Mouse (Mus musculus) R1 (cell line): ENCODE data around the gene Chka.
A peak's percentile ranks its signal among the peaks of the same experiment; 100 is the strongest.

Experiments
- DNase-seq: peaks from one replicate; pipeline ENCODE4 v3.0.0-alpha.2; 2018; ENCODE audit warnings: low read depth, low spot score

Chka gene

GRCm38 (mm10) chr19:3851502-3851962 lies at the start of gene Chka:
Gene Chka (plus strand): TSS chr19:3851773.
- peak; percentile 98 for DNase-seq

GRCm38 (mm10) chr19:3805526-3805925 lies 46.0 kb upstream of the Chka start:
- no peak for DNase-seq

GRCm38 (mm10) chr19:3810536-3811233 lies 40.9 kb upstream of the Chka start:
- DNase-seq: no peak

DNA sequence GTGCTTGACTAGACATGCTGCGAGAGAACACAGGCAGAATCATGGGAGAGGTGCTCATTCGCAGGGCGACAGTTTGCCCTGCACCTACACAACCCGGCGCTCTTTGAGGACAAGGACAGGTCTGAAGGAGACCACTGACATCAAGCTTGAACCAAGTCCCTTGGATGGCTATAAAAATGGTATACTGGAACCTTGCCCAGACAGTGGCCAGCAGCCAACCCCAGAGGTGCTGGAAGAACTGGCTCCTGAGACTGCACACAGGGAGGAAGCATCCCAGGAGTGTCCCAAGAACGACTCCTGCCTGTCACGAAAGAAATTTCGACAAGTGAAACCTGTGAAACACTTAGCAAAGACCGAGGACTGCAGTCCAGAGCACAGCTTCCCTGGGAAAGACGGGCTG lies 37.1 kb upstream of the Chka start:
- DNase-seq: no peak

GRCm38 (mm10) chr19:3815824-3816223 lies 35.7 kb upstream of the Chka start:
- DNase-seq: no peak

DNA sequence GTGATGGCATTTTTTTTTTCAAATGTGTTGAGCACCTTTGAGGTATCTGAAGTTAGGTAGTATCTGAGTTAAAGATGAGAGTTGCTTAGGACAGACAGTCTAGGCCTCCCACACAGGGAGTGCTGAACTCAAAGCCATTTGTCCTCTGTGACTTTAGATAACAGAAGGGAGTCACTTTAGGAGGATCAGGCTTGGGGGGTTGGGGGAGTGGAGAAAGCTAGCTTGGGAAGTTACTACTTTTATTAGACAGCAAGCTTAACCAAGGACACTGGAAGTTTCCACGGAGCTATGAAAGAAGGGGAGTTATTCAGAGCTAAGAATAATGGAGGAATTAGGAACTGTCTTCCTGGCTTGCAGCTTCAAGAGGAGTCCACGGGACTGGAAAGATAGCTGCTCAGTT lies 32.5 kb upstream of the Chka start:
- DNase-seq: no peak

DNA sequence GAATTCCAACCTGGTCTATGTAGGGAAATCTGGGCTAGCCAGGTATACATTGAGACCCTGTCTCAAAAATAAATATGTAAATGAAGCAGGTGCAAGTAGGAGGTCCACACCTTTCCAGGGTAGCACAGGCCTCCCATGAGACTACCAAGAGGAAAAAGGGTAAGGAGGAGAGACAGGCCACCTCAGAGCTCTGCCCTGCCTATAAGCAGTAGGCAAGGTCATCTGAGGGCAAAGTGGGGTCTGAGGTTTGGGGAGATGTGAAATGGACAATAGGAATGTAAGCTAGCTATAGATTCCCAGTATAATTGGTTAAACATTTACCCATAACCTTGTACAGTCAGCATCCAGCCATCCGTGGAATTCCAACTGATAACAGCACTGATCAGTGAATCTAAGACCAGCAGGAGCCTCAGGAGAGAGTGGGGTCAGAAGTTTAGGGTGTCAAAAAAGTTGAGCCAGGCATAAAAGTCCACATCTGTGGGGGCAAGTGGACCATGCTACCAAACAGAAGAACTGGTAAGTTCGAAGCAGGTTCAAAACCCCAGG lies 31.6 kb upstream of the Chka start:
- no peak for DNase-seq

DNA sequence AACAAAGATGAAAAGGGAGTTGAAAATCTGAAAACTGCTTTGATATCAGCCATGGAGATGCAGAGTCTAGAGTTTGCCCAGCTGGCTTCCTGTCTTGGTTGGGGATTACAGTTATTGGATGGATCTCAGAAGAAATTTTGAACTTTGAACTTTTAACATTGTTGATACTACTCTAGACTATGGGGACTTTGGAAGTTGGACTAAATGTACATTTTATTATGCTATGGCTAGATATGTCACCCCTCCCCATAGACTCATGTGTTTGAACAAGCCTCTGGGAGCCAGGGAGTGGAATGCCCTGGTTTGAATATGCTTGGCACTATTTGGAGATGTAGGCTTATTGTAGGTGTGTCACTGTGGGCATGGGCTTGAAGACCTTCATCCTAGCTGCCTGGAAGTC lies 26.5 kb upstream of the Chka start:
- DNase-seq: no peak

- no peak for DNase-seq
Observed at GRCm38 (mm10) chr19:3829863-3830262, 21.7 kb upstream of the Chka start.

DNA sequence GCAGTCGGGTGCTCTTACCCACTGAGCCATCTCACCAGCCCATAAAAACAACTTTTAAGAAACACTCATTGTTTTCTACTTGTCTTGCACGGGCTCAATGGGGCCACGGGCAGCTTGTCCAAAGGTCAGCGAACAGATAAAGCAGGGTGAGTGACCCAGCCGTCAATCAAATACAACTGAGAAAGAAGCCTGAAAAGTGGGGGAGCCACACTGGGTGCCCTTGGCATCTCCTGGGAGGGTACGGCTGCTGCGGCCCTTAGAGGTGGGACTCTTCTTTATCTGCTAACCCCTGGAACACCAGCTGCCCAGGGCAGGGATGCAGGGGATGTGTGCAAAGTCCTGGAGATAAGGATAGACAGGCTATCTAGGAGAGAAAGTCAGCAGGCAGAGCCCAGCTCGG lies 19.9 kb upstream of the Chka start:
- no peak for DNase-seq

GRCm38 (mm10) chr19:3832851-3833353 lies 18.7 kb upstream of the Chka start:
- no peak for DNase-seq

DNA sequence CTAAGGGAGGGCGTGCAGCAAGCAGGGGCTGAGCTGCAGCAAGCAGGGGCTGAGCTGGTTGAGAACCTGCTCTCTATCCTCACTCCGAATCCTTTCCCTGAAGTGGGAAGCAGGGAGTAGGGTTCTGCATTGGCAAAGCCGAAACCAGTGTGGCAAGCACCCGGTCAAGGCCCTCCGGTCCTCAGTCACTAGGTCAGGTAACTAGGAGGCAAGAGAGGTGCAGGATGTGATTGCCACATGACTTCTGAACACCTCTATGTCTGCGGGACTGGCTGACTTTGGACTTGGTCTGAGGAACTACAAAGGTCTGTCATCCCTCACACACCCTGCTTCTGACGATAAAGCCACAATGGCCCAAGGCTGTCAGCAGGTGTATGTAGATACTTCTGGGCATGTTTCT lies 17.3 kb upstream of the Chka start:
- DNase-seq: no peak

DNA sequence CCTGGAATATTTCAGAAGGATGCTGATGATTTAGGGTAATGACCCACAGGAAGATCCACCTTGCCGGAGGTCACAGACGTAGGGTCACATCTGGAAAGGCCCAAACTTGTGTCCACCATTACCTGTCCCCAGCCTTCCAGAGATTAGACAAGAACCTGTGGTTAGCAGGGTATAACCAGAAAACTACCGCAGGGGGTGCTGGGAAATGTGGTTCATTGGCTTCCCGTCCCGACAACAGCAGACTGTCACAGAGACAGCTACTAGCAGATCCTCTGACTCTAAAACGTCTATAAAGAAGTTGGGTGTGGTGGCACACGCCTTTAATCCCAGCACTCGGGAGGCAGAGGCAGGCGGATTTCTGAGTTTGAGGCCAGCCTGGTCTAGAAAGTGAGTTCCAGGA lies 14.8 kb upstream of the Chka start:
- DNase-seq: peak; percentile 49

DNA sequence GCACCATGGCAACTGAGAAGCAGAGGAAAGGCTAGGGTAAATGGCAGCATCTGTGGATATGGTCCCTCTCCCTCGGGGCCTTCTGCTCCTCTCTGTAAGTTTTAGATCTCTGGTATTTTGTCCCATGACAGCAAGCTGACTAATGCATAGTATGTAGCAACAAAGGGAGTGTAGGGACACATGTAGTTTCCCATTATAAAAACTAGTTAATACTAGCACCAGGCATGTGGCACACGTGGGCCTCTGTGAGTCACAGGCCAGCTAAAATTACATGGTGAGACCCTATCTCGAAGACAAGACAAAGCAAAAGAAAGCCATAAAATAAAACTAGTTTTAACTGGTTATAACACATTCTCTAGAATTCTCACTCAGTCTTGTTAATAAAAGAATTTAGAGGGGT lies 12.6 kb upstream of the Chka start:
- DNase-seq: no peak

DNA sequence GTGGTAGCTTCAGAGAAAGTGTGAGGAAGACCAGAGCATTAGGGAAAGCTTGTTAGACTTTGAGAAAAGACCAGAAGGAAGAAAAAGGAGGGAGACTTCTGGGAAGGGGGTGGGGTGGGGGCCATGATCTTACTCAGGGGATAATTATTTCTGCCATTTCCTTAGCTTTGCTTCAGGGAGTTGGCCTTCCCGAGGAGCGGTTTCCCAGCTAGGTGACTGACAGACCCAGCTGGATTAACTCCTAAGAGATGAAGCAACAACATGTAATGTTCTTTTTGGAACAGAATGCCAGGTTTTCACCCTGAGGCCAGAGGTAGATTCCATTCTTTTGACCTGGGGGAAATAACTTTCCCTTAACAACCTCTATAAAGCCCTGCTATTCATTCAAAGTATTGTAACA lies 11.9 kb upstream of the Chka start:
- DNase-seq: no peak

DNA sequence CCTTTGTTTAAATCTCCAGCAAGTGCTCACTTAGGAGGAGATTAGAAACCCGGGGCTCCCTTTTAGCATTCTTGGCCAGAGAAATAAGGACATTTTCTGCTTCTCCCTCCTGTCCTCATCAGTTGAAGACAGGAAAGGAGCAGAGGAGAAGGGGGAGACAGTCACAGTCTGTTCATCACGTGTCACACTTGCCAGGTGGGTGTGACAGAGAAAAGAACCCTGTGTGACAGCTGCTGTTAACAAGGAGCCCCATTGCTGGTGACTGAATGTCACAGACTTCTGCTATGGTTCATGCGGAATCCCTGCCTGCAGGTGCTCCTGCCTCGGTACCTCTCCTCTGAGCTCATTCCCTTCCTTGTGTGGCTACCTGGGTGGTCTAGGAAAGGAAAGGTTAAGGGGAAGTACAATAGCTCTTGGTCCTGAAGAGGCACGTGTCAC lies 11.3 kb upstream of the Chka start:
- peak; percentile 69 for DNase-seq

DNA sequence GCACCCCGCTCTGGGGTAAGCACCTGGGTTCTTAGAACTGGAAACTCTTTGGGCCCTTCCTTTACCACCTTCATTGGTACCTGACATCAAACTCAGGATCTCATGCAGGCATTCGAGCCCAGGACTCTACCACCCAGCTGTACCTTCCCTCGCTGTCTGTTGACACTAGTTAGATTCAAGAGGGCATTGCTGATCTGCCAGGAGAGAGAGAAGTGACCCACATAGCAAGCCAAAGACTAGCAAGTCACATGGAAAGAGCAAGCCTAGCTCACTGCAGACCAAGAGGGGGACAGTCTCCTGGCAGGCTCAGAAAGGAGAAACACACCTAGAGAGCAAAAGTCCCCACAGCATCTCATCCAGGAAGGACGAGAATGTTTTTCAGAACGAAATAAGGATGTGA lies 10.9 kb upstream of the Chka start:
- DNase-seq: no peak

DNA sequence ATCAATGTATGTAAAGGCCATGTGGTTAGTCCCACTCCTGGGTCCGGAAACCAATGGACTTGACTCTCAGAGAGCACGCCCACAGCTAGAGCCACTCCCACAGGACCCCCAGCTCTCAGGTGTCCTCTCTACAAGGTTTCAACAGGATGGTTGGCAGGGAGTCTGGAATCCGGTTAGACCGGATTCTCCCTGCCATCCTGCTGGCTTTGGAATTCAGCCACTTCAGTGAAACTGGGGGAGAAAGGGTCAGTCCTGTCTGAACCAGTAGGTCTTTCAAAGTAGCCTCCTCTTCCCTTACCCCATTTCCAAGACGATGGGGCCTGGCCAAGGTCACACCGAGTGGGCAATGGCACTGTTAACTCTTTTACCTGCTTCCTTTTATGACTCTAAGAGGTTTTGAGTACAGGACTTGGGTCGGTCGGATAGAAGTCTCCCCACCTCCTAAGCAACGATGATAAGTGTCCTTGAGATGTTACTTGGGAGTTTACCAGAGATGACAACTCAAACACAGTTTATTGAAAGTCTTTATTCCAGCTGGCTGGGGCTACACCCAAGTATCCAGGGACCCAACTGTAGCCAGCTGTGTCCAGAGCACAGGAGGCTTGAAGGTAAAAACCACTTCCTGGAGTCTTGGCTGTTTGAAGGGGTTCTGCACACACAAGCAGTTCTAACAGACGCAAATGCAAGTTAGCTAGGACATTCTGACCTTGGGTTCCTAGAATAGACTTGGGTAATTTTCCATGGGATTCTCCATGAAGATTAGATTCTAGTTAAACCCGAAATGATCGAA lies 9.0 kb upstream of the Chka start:
- peak; percentile 100 for DNase-seq

GRCm38 (mm10) chr19:3843629-3844028 lies 7.9 kb upstream of the Chka start:
- no peak for DNase-seq

DNA sequence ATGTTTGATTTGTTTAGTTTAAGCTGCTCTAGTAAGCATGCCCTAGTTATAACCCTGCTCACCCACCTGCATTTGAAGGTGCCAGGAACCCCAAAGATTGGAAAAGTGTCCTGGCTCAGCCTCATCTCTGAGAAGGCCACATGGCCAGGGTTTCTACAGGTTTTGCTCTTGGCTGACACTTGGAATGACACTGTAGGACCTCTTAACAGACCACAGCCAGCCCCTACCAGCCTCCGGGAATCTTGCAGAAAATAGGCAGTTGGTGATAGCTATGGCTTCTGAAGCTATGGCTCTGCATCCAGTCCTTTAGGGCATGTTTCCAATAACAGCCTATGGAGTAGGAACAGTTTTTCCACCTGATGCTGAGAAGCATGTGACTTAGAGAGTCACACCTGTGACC lies 6.7 kb upstream of the Chka start:
- DNase-seq: no peak

GRCm38 (mm10) chr19:3845339-3845738 lies 6.2 kb upstream of the Chka start:
- no peak for DNase-seq

DNA sequence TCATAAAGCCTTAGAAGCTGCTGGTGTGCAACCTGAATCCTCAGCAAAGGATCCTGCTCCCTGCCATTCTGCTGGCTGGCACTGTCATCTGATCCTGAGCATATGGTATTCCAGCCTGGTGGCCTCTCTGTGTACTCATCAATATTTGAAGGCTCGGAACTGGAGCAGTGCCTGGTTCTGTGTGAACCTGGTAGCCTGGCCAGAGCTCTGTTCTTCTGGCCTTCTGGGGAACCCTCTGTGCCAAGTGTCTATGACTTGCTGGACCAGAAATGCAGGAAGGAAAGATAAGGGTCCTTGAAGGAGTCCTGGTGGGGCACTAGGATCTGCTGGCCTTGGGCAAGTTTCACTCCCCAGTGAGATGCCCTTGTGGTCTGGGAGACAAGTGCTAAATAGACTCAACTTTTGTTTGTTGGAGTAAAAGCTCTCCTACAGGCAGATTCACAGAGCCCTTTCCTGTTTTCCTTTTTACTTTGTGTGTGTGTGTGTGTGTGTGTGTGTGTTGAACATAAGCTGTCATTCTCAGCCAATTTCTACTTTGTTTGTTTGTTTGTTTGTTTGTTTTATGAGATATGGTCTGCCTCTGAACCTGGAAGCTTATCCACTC lies 5.7 kb upstream of the Chka start:
- no peak for DNase-seq
